ENCODE assay signal across 17 mouse cellular contexts in the genomic region with DNA sequence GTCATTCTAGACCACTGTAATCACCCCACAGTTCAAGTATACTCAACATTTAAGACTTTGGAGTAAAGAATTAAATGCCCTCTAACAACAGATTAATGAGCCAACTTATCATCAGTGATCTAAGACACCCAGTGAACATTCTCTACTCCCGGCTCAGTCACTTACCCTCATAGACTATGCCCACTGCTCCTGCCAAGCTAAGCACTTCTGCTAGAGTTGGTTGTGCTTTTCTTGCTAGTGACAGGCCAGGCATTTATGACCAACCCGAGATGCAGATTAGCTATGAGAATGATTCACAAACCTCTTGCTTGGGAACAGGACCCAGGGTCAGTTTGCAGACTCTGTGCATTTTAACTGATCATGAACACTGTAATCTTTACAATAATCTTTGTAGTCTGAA.
"Had no signal": no experiment of that assay in that cellular context is flagged by ENCODE, and none has a peak within 500 bp of the region (broad histone marks: within the 10 kb centered on the region; RNA-seq: fewer than 3 reads in every experiment).

No protein-coding gene starts in this region.

- H3K36me3 ChIP-seq: lung, embryonic 15.5 days; midbrain, embryonic 13.5 days; midbrain, embryonic 15.5 days; neural tube, embryonic 12.5 days; stomach, embryonic 15.5 days had no signal

- ATAC-seq: lung, postnatal 0 days; midbrain, embryonic 13.5 days; midbrain, embryonic 15.5 days had no signal

- H3K27ac ChIP-seq: lung, embryonic 15.5 days; macrophage; midbrain, embryonic 13.5 days; midbrain, embryonic 15.5 days; neural tube, embryonic 12.5 days; stomach, embryonic 15.5 days; stomach, postnatal 0 days had no signal

- H3K4me1 ChIP-seq: lung, embryonic 15.5 days; midbrain, embryonic 13.5 days; midbrain, embryonic 15.5 days; neural tube, embryonic 12.5 days; stomach, embryonic 15.5 days had no signal

- H3K4me3 ChIP-seq: lung, embryonic 15.5 days; megakaryocyte, embryonic 14.5 days; midbrain, embryonic 13.5 days; midbrain, embryonic 15.5 days; neural tube, embryonic 12.5 days; stomach, embryonic 15.5 days had no signal

- DNase-seq: lung, adult 2 months; lung, postnatal 14 days; lung, postnatal 36 days; right cerebral cortex, postnatal 14 days; thymus, adult 2 months; thymus, postnatal 25 days; thymus, postnatal 4 days had no signal

- H3K27me3 ChIP-seq: lung, embryonic 15.5 days; megakaryocyte, embryonic 14.5 days; midbrain, embryonic 13.5 days; midbrain, embryonic 15.5 days; neural tube, embryonic 12.5 days; stomach, embryonic 15.5 days had no signal

- H3K9me3 ChIP-seq: midbrain, embryonic 15.5 days; stomach, embryonic 15.5 days had no signal

- H3K9ac ChIP-seq: lung, embryonic 15.5 days; midbrain, embryonic 13.5 days; midbrain, embryonic 15.5 days; neural tube, embryonic 12.5 days; stomach, embryonic 15.5 days had no signal

- H3K4me2 ChIP-seq: lung, embryonic 15.5 days; midbrain, embryonic 11.5 days; midbrain, embryonic 13.5 days; midbrain, embryonic 15.5 days; neural tube, embryonic 12.5 days; stomach, embryonic 15.5 days had no signal
